Mouse (Mus musculus) midbrain, embryonic 16.5 days (tissue): ENCODE results near the gene Il10rb. TPM values are rescaled to one million over a fixed set of nuclear protein-coding genes. Genes with fewer than 3 reads are reported as not detected.

Experiments used
- ATAC-seq: fragments of 200-750 bp; cut with Nextera tagmentation; 2 replicates; pipeline ENCODE4 v1.8.0; 2017; ENCODE audit warnings: moderate TSS enrichment
- H3K27ac ChIP-seq: fragments of 300-500 bp; sonication (generic); 2 replicates; pipeline ENCODE4 v1.5.1; 2014; ENCODE audit warnings: mild to moderate bottlenecking, low read length, mixed read lengths
- H3K27me3 ChIP-seq: fragments of 300-500 bp; sonication (generic); 2 replicates; pipeline ENCODE4 v1.6.1; 2014; ENCODE audit warnings: low read depth, low read length, mixed read lengths; ENCODE audit not compliant: control insufficient read depth, insufficient read depth
- H3K36me3 ChIP-seq: fragments of 300-500 bp; sonication (generic); 2 replicates; pipeline ENCODE4 v1.6.1; 2014; ENCODE audit warnings: mild to moderate bottlenecking, low read length, moderate library complexity, mixed read lengths; ENCODE audit not compliant: control insufficient read depth, insufficient read depth
- H3K4me1 ChIP-seq: fragments of 300-500 bp; sonication (generic); 2 replicates; pipeline ENCODE4 v1.6.1; 2014; ENCODE audit warnings: mild to moderate bottlenecking, low read length, mixed read lengths; ENCODE audit not compliant: control insufficient read depth, insufficient read depth
- H3K4me2 ChIP-seq: fragments of 300-500 bp; sonication (generic); 2 replicates; pipeline ENCODE4 v1.6.1; 2014; ENCODE audit warnings: mild to moderate bottlenecking, low read length, mixed read lengths
- H3K4me3 ChIP-seq: fragments of 300-500 bp; sonication (generic); 2 replicates; pipeline ENCODE4 v1.5.1; 2014; ENCODE audit warnings: low read depth, mild to moderate bottlenecking, low read length, moderate library complexity, mixed read lengths
- H3K9ac ChIP-seq: fragments of 300-500 bp; sonication (generic); 2 replicates; pipeline ENCODE4 v1.6.1; 2014; ENCODE audit warnings: low read depth, low read length, mixed read lengths
- H3K9me3 ChIP-seq: fragments of 300-500 bp; sonication (generic); replicated peaks from 2 replicates; pipeline ENCODE4 v1.6.1; 2014; ENCODE audit warnings: mild to moderate bottlenecking, low read length, mixed read lengths; ENCODE audit not compliant: control insufficient read depth, poor library complexity, severe bottlenecking
- WGBS: fragments of 180-500 bp; shearing (Covaris S2); extraction: QIAGEN DNeasy Blood & Tissue Kit; methylation state at CpG from one replicate; pipeline ENCODE4 v1.1.7; 2014; 5-methylcytosine and 5-hydroxymethylcytosine counted together
- polyA plus RNA-seq: library from polyadenylated mRNA; unstranded; fragments of >200 nt; fragmentation: Nextera tagmentation; extraction: Ambion mirVana; gene quantifications from 2 replicates; pipeline ENCODE4 v1.2.1, GENCODE M21; 2015

Il10rb gene
- polyA plus RNA-seq, 1 experiment from 2014 or later: 11.1 TPM

GRCm38 (mm10) chr16:91466566-91466965 is 60.6 kb downstream of the Il10rb start:
- no peak for ATAC-seq
- Histone ChIP-seq H3K36me3 (no peaks in the 10 kb centered on the region), H3K9ac (no peak overlapping the region), H3K4me2 (peak overlapping the region; percentile 79), H3K27me3 (no peaks in the 10 kb centered on the region), H3K9me3 (no peaks in the 10 kb centered on the region), H3K27ac (no peak overlapping the region), H3K4me1 (peaks cover 21% of the 10 kb centered on the region), H3K4me3 (no peak overlapping the region; the same call in 1 of the 2 replicates)
- WGBS: 49% methylated on average over 6 of the region's 6 CpGs

GRCm38 (mm10) chr16:91470470-91470869 is 64.5 kb downstream of the Il10rb start:
- no peaks in the 10 kb centered on the region for H3K36me3 ChIP-seq
- H3K9me3 ChIP-seq: no peaks in the 10 kb centered on the region
- H3K27me3 ChIP-seq: no peaks in the 10 kb centered on the region
- H3K27ac ChIP-seq: no peak overlapping the region
- WGBS: 88% methylated on average over 3 of the region's 3 CpGs
- H3K4me3 ChIP-seq: no peak overlapping the region
- H3K4me2 ChIP-seq: no peak overlapping the region
- H3K4me1 ChIP-seq: peaks cover 15% of the 10 kb centered on the region
- H3K9ac ChIP-seq: no peak overlapping the region
- no peak for ATAC-seq

- WGBS: 84% methylated on average over 6 of the region's 6 CpGs
- no peaks in the 10 kb centered on the region for H3K9me3 ChIP-seq
- no peak overlapping the region for H3K4me3 ChIP-seq
- ATAC-seq: no peak
- H3K4me2 ChIP-seq: no peak overlapping the region
- no peak overlapping the region for H3K9ac ChIP-seq
- no peaks in the 10 kb centered on the region for H3K27me3 ChIP-seq
- H3K36me3 ChIP-seq: no peaks in the 10 kb centered on the region
- H3K27ac ChIP-seq: no peak overlapping the region
- H3K4me1 ChIP-seq: peaks cover 5% of the 10 kb centered on the region
Measured at GRCm38 (mm10) chr16:91471481-91471880, 65.5 kb downstream of the Il10rb start.

Other genes with a start within 250 kb of the Il10rb start
- gene Olig2, start 180.7 kb upstream of the Il10rb start, polyA plus RNA-seq: 8.5 and 9.9 TPM in 2 replicates
- gene Olig1, start 136.4 kb upstream of the Il10rb start, polyA plus RNA-seq: 94.2 and 131 TPM in 2 replicates
- gene Ifnar2, start 33.4 kb upstream of the Il10rb start, polyA plus RNA-seq: 35.4 and 38.7 TPM in 2 replicates
- not detected in 2 replicates for gene Gm21970, start 14.4 kb upstream of the Il10rb start, polyA plus RNA-seq
- gene Ifnar1, start 79.1 kb downstream of the Il10rb start, polyA plus RNA-seq: 48.0 and 51.7 TPM in 2 replicates
- gene Ifngr2, start 140.9 kb downstream of the Il10rb start, polyA plus RNA-seq: 104 and 125 TPM in 2 replicates
- 95.1 and 106 TPM in 2 replicates for gene Tmem50b, start 191.6 kb downstream of the Il10rb start, polyA plus RNA-seq
- gene Dnajc28, start 212.9 kb downstream of the Il10rb start, polyA plus RNA-seq: 6.9 and 7.3 TPM in 2 replicates
- gene Gart, start 240.8 kb downstream of the Il10rb start, polyA plus RNA-seq: 55.2 and 62.5 TPM in 2 replicates
- 98.4 and 115 TPM in 2 replicates for gene Son, start 241.3 kb downstream of the Il10rb start, polyA plus RNA-seq